Mouse (Mus musculus) midbrain, embryonic 10.5 days (tissue): ENCODE results near the gene Atp5j. TPM values are rescaled to one million over a fixed set of nuclear protein-coding genes. Genes with fewer than 3 reads are reported as not detected.

Source experiments
- DNase-seq: peaks from one replicate; pipeline ENCODE4 v3.0.0-alpha.2; 2017; ENCODE audit warnings: low spot score
- H3K27ac ChIP-seq: fragments of 300-500 bp; sonication (generic); replicated peaks from 2 replicates; pipeline ENCODE4 v1.5.1; 2016; ENCODE audit warnings: mild to moderate bottlenecking
- H3K27me3 ChIP-seq: fragments of 300-500 bp; sonication (generic); 2 replicates; pipeline ENCODE4 v1.6.1; 2016; ENCODE audit warnings: low read depth, mild to moderate bottlenecking; ENCODE audit not compliant: poor library complexity, severe bottlenecking
- H3K36me3 ChIP-seq: fragments of 300-500 bp; sonication (generic); 2 replicates; pipeline ENCODE4 v1.6.1; 2016; ENCODE audit warnings: mild to moderate bottlenecking, moderate library complexity
- H3K4me1 ChIP-seq: fragments of 300-500 bp; sonication (generic); 2 replicates; pipeline ENCODE4 v1.6.1; 2016
- H3K4me3 ChIP-seq: fragments of 300-500 bp; sonication (generic); 2 replicates; pipeline ENCODE4 v1.5.1; 2016; ENCODE audit warnings: mild to moderate bottlenecking, moderate library complexity
- H3K9me3 ChIP-seq: fragments of 300-500 bp; sonication (generic); replicated peaks from 2 replicates; pipeline ENCODE4 v1.6.1; 2016; ENCODE audit warnings: mild to moderate bottlenecking
- WGBS: fragments of 180-500 bp; shearing (Covaris S2); methylation state at CpG from one replicate; pipeline ENCODE4 v1.1.7; 2016; 5-methylcytosine and 5-hydroxymethylcytosine counted together
- polyA plus RNA-seq: library from polyadenylated mRNA; unstranded; fragments of >200 nt; fragmentation: Nextera tagmentation; extraction: Ambion mirVana; gene quantifications from 2 replicates; pipeline ENCODE4 v1.2.1, GENCODE M21; 2016

Atp5j gene
- polyA plus RNA-seq, 1 experiment from 2014 or later: 827 TPM

DNA sequence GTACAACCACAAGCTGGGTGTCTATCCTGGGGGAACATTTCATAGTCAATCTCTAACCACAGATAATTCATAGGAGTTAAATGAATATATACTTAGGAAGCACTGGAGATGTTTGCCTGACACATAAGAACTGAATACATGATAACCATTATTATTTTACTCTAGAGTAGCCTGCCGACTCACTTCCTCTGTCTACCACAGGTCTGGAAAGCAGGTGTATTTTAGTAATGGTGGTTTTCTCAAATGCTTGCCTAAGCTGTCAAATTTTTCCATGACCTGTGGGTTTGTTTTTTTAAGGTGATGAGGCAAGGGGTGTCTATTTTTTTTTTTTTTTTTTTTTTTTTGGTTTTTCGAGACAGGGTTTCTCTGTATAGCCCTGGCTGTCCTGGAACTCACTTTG is 35.4 kb downstream of the Atp5j start:
- 86% methylated on average over 1 of the region's 2 CpGs for WGBS
- Histone ChIP-seq H3K9me3 (no peaks in the 10 kb centered on the region), H3K27me3 (no peaks in the 10 kb centered on the region), H3K27ac (no peak overlapping the region), H3K36me3 (peaks cover 22% of the 10 kb centered on the region), H3K4me1 (no peaks in the 10 kb centered on the region), H3K4me3 (no peak overlapping the region)
- no peak for DNase-seq

DNA sequence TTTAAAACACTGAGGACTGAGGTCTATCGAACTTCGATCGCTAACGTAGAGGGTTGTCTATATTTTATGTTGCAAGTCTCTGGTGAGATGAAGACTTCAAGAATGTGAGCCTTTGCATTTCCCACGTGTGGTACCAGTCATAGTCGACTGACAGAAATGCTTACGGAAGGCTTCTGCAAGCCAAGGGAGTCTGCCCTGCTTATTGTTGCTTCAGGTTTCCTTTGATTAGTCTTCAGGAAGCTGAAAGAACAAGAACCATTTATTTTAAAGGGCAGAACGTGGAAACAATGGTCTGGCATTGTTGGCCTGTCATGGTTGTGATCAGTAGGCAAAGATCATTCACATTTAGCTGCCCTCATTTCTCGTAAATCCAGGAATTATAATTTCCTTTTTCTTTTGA is 38.7 kb downstream of the Atp5j start:
- Histone ChIP-seq H3K4me3 (no peak overlapping the region), H3K27me3 (no peaks in the 10 kb centered on the region), H3K27ac (no peak overlapping the region), H3K36me3 (peaks cover 13% of the 10 kb centered on the region), H3K9me3 (no peaks in the 10 kb centered on the region), H3K4me1 (no peaks in the 10 kb centered on the region)
- 83% methylated on average over 9 of the region's 9 CpGs for WGBS
- no peak for DNase-seq

DNA sequence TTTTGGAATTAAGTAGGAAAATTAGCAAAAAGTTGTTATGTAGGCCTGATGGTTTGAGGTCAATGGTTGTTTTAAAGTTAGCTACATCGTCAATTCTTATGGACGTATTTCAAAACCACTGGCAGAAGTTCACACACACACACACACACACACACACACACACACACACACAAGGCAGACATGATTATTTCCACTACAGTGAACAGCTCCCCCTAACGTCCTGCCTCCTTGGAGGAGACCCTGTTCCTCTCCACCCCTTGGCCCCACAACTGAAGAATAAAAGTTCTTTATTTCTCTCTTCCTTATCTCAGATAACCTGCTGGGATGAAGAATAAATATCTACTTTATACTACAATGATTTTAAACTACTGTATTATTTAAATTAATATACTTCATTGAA is 40.1 kb downstream of the Atp5j start:
- H3K9me3 ChIP-seq: 0 out of 2 replicates have a peak, but pooled peaks cover 6% of the 10 kb centered on the region
- H3K4me3 ChIP-seq: no peak overlapping the region
- 82% methylated on average over 3 of the region's 3 CpGs for WGBS
- no peaks in the 10 kb centered on the region for H3K27me3 ChIP-seq
- no peak overlapping the region for H3K27ac ChIP-seq
- peaks cover 20% of the 10 kb centered on the region for H3K36me3 ChIP-seq
- no peaks in the 10 kb centered on the region for H3K4me1 ChIP-seq
- no peak for DNase-seq

DNA sequence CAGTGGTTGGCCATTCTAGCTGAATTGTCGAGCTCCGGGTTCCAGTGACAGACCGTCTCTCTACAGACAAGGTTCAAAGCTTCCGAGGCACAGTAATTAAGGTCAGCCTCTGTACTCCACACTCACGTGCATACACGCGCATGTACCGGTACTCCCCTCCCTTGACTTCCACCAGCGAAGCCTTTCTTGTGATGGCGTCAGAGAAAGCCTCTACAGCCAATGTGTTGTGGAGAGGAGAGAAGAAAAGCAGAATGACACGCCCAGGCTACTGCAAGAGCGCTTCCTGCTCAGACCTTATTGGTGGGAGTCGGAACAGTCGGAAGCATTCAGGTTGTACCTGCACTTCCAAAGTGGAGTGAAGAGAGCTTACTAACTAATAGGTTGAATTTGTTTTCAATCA is 42.0 kb downstream of the Atp5j start:
- Histone ChIP-seq H3K36me3 (peaks cover 40% of the 10 kb centered on the region), H3K27ac (no peak overlapping the region), H3K4me3 (no peak overlapping the region), H3K4me1 (no peaks in the 10 kb centered on the region), H3K9me3 (0 out of 2 replicates have a peak, but pooled peaks cover 6% of the 10 kb centered on the region), H3K27me3 (no peaks in the 10 kb centered on the region)
- 89% methylated on average over 14 of the region's 14 CpGs for WGBS
- no peak for DNase-seq

DNA sequence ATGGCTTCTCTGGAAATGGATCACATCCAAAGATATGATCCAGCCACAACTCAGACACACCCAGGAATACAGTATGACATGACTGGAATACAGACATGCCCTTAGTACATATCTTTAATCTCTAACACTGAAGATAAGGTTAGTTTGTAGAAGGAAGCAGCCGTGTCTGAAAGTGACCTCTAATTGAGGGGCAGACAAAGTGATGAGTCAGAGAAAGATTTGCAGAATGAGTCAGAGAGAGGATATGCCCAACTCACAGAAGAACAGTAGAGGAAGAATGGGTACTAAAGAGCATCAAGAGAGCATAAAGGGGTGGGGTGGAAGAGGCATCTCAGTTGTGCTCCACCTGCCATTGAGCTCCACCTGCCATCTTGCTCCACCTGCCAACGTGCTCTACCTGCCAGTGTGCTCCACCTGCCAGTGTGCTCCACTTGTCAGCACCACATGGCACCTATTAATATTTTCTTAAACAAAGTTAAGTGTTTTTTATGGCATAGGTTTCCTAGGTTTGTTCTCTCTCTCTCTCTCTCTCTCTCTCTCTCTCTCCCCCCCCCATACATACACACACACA is 44.7 kb downstream of the Atp5j start:
- WGBS: 94% methylated on average over 2 of the region's 2 CpGs
- no peaks in the 10 kb centered on the region for H3K27me3 ChIP-seq

DNA sequence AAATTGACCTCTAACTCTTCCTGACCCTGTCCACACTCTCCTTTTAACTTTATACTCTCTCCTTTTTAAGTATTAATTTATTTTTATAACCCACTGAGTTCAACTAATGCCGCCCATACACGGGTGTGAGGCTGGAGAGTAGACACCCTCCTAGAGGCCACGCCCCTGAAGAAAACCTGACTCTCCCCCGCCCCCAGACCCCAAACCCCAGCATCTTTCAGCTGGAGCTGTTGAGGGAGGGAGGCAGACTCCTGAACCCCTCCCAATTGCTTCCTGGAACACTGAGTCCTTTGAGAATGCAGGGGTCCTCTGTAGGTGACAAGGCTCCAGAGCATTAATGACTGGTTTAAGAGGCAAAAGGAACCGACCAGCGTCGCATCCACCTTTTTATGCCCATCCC is 50.5 kb downstream of the Atp5j start:
- Histone ChIP-seq H3K27ac (no peak overlapping the region), H3K36me3 (peaks cover 33% of the 10 kb centered on the region), H3K27me3 (no peaks in the 10 kb centered on the region), H3K4me3 (0 out of 2 replicates have a peak overlapping the region, but pooled peaks have one; percentile 2), H3K4me1 (peaks cover 21% of the 10 kb centered on the region), H3K9me3 (no peaks in the 10 kb centered on the region)
- peak; percentile 15 for DNase-seq
- 10% methylated on average over 7 of the region's 7 CpGs for WGBS

More for the DNA sequence above, 44.7 kb downstream of the Atp5j start:
- no peak for DNase-seq
- Histone ChIP-seq H3K36me3 (peaks cover 55% of the 10 kb centered on the region), H3K27ac (no peak overlapping the region), H3K4me1 (no peaks in the 10 kb centered on the region), H3K4me3 (no peak overlapping the region), H3K9me3 (0 out of 2 replicates have a peak, but pooled peaks cover 6% of the 10 kb centered on the region)

DNA sequence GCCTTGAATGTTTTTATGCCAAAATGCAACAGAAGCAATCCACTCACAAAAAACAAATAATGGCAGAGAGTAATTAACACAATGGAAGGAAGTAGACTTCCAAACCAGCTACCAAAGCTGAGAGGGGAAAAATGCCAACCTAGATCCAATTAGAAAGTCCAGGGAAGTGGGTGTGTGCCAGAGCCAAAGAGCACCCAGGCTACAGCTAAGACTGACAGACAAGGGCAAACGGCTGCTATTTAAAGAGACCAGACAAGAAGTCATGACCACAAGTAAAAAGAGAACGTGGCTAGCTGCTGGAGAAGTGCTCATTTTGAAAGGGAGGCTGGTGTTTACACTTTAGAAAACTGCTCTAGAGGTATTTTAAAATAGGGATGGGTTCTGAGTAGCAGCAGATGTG is 52.1 kb downstream of the Atp5j start:
- H3K4me3 ChIP-seq: no peak overlapping the region
- no peaks in the 10 kb centered on the region; the same call in 1 of the 2 replicates for H3K9me3 ChIP-seq
- H3K36me3 ChIP-seq: peaks cover 34% of the 10 kb centered on the region
- H3K4me1 ChIP-seq: peaks cover 21% of the 10 kb centered on the region
- WGBS: 56% methylated on average over 2 of the region's 2 CpGs
- DNase-seq: no peak
- H3K27ac ChIP-seq: no peak overlapping the region
- H3K27me3 ChIP-seq: no peaks in the 10 kb centered on the region

DNA sequence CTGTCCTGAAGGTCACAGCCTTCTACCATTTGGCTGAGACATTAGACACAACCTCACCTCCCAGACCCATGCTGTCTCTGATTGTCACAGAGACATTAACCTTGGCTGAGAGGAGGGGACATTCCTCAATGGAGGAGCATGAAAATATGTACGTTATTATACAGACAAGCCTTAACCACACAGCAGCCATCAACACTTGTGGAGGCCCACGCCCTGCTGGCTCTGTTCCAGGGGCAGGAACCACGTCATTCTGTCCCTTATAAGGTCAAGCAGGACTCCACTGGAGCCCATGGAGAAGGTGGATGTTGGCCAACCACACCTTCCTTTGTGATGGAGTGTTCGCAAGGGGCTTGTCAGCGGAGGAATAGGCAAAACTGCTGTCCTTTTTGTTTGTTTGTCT is 55.7 kb downstream of the Atp5j start:
- H3K27ac ChIP-seq: no peak overlapping the region
- no peaks in the 10 kb centered on the region; the same call in 1 of the 2 replicates for H3K9me3 ChIP-seq
- H3K27me3 ChIP-seq: no peaks in the 10 kb centered on the region
- WGBS: 86% methylated on average over 5 of the region's 5 CpGs
- H3K4me1 ChIP-seq: peaks cover 28% of the 10 kb centered on the region
- peaks cover 34% of the 10 kb centered on the region for H3K36me3 ChIP-seq
- no peak overlapping the region for H3K4me3 ChIP-seq
- DNase-seq: no peak

DNA sequence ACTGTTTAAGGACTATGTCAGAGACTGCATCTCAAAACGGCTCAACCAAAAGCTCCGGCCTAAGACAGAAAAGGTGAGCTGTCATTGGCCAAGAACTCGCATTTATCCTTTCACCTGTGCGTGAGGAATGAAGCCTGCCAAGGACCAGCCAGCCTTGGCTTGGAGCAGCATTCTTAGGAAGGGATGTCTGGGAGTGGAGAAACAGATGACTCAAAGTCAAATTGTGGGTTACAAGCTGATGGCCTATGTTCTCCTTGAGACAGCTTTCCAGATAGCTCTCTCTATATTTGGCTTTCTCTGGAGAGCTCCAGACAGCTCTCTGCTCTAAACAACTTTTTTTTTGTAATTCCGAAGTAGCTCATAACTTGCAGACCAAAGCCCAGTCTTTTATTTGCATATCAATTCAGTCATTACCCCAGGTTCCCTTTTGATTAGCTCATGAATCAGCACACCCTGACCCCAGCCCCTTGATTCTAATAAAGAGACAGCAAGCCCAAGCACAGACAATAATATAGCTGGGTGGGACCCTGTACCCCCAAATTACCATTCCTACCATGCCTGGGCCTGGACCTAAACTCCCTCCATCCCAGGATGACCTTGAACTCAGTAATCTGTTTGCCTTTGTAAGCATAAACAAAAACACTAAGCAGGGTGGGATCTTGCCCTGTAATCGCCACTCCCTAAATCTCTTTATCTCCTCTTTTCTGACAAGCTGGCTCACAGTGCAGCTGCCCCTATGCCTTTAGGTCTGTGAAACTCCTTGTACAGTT is 56.4 kb downstream of the Atp5j start:
- no peak overlapping the region for H3K4me3 ChIP-seq
- 89% methylated on average over 6 of the region's 6 CpGs for WGBS
- no peaks in the 10 kb centered on the region for H3K27me3 ChIP-seq
- DNase-seq: no peak
- H3K4me1 ChIP-seq: peaks cover 22% of the 10 kb centered on the region
- H3K36me3 ChIP-seq: peaks cover 34% of the 10 kb centered on the region
- no peak overlapping the region for H3K27ac ChIP-seq
- no peaks in the 10 kb centered on the region; the same call in 1 of the 2 replicates for H3K9me3 ChIP-seq

DNA sequence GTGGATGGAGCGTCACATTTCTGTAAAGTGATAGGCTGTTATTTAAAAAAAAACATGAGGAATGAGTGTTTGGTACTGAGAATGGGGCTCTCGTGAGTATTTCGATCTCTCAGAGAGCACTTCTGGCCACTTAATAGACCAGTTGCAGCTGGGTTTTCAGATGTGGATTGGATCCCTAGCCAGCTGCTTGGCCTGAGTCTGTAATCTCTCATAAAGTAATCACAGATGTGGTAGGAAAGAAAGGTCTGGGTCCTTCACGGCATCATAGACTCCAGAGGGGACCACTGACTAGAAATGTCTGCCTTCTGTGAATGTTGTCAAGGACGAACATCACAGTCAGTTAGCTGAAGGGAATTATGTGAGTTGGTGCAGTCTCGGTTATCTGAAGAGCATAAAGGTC is 57.0 kb downstream of the Atp5j start:
- Histone ChIP-seq H3K27me3 (no peaks in the 10 kb centered on the region), H3K4me3 (no peak overlapping the region), H3K9me3 (no peaks in the 10 kb centered on the region; the same call in 1 of the 2 replicates), H3K4me1 (peaks cover 20% of the 10 kb centered on the region), H3K27ac (no peak overlapping the region), H3K36me3 (peaks cover 34% of the 10 kb centered on the region)
- no peak for DNase-seq
- 88% methylated on average over 6 of the region's 6 CpGs for WGBS

Other genes with a start within 250 kb of the Atp5j start
- gene Mrpl39, start 99.9 kb downstream of the Atp5j start, polyA plus RNA-seq: 58.6 and 62.4 TPM in 2 replicates
- 53.0 and 67.8 TPM in 2 replicates for gene Jam2, start 61.5 kb downstream of the Atp5j start, polyA plus RNA-seq
- gene Gabpa, start 700 bp downstream of the Atp5j start, polyA plus RNA-seq: 35.5 and 37.5 TPM in 2 replicates